Mouse (Mus musculus): ENCODE results near the gene Ptprt.
"Not testable (repeated sequence)": the region's sequence is repeated elsewhere in the genome, so short reads cannot be mapped to it uniquely, and the experiment has no call there.

The Ptprt gene

GRCm38 (mm10) chr2:162210564-162210963 is 450.4 kb downstream of the Ptprt start:
- DNase-seq (ENCODE audit: low spot score): no peak

DNA sequence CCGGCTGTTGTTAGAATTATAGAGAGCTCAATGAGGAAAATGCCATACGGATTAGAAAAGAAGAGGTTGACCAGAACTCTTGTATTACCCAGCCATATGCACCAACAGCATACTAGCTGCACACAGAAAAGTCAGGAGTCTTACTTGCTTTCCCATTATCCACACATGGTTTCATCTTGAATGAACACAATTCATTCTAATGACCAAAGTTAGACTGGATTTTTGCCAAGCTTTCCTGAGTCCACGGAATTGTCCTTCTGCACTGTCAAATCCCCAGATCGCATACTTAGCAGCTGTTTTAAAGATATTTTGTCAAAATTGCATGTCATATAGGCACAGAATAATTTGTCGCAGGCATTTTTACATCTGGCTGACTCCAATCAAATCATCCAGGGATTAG is 463.6 kb downstream of the Ptprt start:
- no peak for DNase-seq (ENCODE audit: low spot score)

GRCm38 (mm10) chr2:162182621-162183475 is 478.1 kb downstream of the Ptprt start:
- no peak for DNase-seq (ENCODE audit: low spot score)

GRCm38 (mm10) chr2:162181826-162182225 is 479.1 kb downstream of the Ptprt start:
- no peak for DNase-seq (ENCODE audit: low spot score)

DNA sequence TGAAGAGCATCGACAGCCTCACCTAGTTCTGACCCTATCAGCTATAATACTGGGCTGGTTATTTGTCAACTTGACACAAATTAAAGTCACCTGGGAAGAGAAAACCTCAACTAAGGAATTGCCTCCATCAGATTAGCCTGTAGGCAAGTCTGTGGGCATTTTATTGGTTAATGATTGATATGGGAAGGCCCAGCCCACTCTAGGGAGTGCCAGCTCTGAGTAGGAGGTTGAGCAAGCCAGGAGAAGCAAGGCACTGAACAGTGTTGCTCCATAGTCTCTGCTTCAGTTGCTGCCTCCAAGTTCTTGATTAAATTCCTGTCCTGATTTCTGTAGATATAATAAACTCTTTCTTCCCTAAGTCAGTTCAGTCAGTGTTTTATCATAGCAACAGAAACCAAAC is 488.4 kb downstream of the Ptprt start:
- no peak for DNase-seq (ENCODE audit: low spot score)

DNA sequence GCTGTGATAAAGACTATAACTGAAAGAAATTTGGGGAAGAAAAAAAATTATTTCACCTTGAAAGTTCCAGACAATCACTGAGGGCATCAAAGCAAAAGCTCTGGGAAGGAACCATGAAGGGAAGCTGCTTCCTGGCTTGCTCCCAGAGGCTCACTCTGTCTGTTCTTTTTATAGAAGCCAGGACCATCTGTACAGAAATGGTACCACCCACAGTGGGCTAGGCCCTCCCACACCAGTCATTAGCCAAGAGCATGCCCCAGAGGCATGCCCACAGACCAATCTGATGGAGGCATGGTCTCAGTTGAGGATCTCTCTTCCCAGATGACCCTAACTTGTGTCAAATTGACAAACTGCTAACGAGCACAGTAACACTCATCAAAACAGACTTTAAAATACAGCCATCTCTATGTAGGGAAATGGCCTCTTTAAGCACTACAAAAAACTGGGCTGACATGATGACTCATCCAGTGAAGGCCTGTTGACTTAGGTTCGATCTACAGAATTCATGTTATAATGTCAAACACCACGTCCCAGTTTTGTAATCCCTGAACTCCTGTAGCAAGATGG is 519.0 kb downstream of the Ptprt start:
- DNase-seq (ENCODE audit: low spot score): no peak

DNA sequence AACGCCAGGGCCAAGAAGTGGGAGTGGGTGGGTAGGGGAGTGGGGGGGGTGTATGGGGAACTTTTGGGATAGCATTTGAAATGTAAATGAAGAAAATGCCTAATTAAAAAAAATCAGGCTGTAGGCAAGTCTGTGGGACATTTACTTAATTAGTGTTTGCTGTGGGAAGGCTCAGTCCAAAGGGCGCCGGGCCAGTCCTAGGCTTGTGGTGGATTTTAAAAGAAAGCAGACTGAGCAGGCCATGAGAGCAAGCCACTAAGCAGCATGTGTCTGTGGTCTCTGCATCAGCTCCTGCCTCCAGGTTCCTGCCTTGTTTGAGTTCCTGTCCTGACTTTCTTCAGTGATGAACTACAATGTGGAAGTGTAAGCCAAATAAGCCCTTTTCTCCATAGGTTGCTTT is 524.8 kb downstream of the Ptprt start:
- not testable (repeated sequence) for DNase-seq (ENCODE audit: low spot score)

DNA sequence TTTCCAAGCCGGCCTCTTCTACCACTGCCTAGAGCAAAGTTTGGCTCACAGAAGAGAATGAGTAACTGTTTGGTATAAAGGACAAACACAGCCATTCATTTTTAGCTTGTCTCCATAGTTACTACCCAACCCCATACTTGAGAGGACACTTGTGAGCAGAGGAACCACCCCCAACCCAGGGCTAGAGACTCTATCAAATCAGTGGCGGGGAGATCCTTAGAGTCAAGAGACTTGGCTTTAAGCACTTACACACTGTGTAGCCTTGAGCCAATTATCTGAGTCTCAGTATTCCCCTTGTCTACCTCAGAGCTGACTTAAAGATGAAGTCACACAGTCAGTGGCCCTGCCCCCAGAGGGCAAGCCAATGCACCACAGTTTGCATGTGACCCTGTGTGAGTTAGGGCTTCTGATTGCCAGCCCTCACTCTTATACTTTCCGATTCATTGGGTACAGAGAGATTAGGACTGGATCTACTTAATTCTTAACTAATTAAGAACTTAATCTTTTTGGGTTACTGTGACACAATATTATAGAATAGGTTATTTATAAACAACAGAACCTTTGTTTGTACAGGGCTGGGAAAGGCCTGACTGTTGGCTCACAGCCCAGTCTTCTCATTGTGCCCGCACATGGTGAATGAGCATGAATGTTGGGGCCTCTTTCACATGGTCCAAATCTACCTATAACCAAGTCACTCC is 529.2 kb downstream of the Ptprt start:
- no peak for DNase-seq (ENCODE audit: low spot score)

DNA sequence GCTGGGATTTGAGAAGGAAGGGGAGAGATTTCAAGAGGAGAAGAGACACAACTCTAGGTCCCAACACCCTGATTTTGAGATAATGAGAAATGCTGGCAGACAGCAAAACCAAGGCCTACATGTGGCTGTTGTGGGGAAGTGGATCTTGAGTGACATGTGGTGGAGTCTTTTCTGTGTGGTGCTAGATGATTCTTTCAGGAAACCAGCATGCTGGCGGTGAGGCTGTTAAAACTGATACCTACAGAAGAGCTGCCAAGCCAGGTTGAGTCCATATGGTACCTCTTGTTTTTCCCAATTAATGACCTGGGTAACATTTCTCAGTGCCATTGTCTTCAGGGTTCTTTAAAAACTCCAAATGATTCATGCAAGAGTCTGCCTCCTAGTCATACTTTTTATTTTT is 531.1 kb downstream of the Ptprt start:
- DNase-seq (ENCODE audit: low spot score): no peak

- DNase-seq (ENCODE audit: low spot score): no peak
These were observed 542.9 kb downstream of the Ptprt start for GRCm38 (mm10) chr2:162118041-162118440.

DNA sequence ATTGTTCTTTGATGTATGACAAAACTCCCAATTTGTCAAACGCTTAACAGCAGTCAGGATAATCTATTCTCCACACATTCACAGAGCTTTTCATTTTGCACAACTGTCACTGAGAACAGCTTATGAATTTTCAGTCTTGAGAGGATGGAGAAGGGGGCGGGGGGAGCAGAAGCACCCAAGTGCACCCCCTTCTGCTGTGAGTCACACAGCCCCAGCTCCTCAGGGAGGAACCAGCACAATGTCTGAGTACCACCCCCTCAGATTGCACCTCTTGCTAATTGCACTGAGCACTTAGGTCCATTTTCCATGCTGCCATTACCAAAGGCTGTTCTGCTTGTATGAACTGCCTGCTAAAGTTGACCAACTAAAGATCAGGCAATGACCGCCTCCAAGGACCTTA is 578.6 kb downstream of the Ptprt start:
- no peak for DNase-seq (ENCODE audit: low spot score)

GRCm38 (mm10) chr2:162080717-162081398 is 580.1 kb downstream of the Ptprt start:
- no peak for DNase-seq (ENCODE audit: low spot score)

DNA sequence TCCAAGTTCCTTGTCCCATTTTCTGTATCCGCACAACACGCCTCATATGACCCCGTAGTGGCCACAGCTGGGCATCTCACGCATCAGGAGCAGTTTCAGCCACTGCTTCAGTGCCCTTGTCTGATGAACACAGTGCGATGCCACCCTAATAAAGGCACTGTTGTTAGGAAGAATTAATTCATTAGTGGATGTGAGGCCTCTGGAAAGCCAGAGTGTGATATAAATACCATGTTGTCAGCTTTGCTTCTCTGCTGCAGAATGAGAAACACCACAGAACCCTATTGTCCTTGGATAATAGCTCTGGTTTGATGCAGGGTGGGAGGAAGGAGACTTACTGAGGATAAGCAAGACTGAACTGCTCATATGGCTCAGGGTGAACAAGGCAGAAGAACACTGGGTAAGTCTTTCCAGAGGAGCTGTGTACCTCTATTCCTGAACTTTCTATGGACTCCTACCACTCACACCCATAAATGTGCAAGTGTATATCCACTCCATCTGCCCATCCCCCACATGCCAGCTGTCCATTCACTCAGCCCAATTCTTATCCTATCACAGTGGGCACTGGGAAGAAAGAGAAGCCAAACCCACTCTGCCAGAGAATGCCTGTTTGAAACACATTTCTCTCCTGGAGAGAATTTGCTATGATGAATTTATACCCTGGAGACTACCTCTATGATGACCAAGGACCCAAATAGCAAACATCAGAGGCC is 582.2 kb downstream of the Ptprt start:
- DNase-seq (ENCODE audit: low spot score): no peak

DNA sequence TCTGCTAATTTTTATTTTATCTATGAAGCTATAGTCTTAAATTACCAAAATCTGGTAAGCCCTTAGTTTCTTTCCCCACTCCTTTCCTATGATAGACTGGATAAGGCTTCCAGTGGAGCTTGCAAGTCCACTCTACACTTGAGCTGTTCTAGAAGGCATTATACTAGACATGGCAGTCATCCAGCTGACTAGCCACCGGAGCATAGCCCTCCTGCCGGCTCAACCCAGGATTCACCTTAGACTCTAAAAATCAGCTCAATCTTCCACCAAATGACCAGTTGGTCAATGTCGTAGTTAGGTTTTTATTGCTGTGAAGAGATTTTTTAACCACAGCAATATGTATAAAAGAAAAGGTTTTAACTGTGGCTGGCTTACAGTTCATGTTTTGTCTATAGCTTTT is 608.1 kb downstream of the Ptprt start:
- DNase-seq (ENCODE audit: low spot score): no peak

- DNase-seq (ENCODE audit: low spot score): no peak
These were observed 610.7 kb downstream of the Ptprt start for GRCm38 (mm10) chr2:162050198-162050597.

DNA sequence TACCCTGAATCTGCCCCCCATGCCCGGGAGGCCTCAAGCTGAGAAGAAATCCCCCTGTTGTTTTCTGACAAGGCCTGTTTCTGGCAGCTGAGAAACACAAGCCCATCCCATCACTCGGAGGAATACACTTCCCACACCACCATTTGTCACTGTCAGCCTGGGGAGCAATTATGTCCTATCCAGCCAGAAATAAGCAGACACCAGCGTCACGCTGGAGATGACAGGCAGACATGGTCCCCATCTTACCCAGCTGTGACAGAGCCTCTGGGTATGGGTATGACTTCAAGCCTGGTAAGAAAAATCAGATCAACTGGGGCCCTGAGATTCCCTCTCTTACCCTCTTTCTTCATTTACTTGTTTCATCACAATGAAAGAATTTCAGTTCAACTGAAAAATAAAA is 625.3 kb downstream of the Ptprt start:
- no peak for DNase-seq (ENCODE audit: low spot score)

- peak; percentile 70 for DNase-seq (ENCODE audit: low spot score)
These were observed 629.3 kb downstream of the Ptprt start for GRCm38 (mm10) chr2:162031636-162032035.

- no peak for DNase-seq (ENCODE audit: low spot score)
These were observed 659.9 kb downstream of the Ptprt start for GRCm38 (mm10) chr2:162001016-162001415.

DNA sequence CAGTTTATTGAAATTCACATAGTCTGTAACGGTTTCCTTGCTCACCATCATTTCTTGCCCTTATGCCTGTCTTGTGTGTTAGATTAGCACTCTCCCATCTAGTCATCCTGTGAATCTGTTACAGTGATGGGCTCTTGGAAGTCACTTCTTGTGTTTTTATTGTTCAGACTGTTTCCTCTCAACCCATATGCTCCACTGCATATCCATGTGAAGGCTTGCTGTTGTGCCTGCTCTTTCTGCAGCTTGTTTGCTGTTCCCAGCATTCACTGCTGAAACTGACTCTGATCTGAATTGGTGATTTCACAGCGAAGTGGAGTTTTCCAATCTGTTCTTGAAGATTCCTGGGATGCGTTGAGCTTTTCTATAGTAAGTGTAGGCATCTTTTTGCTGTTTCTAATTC is 678.6 kb downstream of the Ptprt start:
- DNase-seq (ENCODE audit: low spot score): no peak

DNA sequence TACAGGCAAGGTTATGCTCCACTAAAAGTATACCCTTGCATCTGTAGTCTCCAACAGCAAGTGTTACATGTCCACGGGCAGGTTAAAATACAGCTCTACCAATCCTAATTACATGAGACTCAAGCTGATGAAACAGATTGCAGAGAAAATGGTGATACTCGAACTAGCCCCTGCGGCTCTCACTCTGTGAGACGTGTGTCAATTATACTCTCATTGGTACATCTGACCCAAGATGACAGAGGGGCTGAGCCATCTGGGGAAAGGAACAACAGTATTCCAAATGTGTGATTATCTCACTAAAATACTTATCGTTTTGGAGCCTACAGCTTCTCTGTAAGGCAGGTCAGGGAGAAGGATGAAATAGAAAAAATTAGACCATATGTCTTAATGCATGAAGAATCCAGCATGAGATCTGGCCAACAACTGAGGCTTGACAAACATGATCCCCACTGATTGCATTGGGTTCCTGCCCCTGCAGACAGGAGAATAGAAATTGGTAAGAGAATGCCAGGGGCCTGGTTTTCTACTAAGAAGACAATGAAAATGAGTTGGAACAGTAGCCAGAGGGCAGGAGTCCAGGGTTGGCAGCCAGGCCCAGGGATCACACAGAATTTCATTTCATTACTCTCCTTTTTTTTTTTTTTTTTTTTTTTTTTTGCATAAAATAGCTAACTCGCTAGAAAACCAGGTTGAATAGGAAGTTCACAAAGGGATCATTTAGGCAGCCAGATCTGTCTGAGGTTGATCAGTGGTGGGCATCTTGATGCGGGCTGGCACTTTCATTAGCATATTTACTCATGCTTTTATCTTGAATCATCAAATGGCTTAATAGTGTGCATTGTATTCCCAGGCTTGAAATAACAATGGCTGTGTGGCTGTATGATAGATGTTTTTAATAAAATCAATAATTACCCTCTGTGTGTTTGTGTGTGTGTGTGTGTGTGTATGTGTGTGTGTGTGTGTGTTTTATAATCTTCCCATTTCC is 699.5 kb downstream of the Ptprt start:
- no peak for DNase-seq (ENCODE audit: low spot score)

GRCm38 (mm10) chr2:161945424-161945823 is 715.5 kb downstream of the Ptprt start:
- DNase-seq (ENCODE audit: low spot score): no peak

Measured in embryo, embryonic 10 days (tissue).